Mouse (Mus musculus) limb, embryonic 12.5 days (tissue): Measurements from ENCODE around the gene Wrap53. TPM values are rescaled to one million over a fixed set of nuclear protein-coding genes. Genes with fewer than 3 reads are reported as not detected.
"Not testable (repeated sequence)": the region's sequence is repeated elsewhere in the genome, so short reads cannot be mapped to it uniquely, and the experiment has no call there.

ENCODE experiments used
- ATAC-seq: fragments of 200-750 bp; cut with Nextera tagmentation; 2 replicates; pipeline ENCODE4 v1.8.0; 2017; ENCODE audit warnings: low read depth, moderate TSS enrichment; ENCODE audit not compliant: insufficient number of reproducible peaks, insufficient read depth, low FRiP score, low TSS enrichment
- H3K27ac ChIP-seq: fragments of 300-500 bp; sonication (generic); 2 replicates; pipeline ENCODE4 v1.5.1; 2016; ENCODE audit warnings: mild to moderate bottlenecking, moderate library complexity
- H3K27me3 ChIP-seq: fragments of 300-500 bp; sonication (generic); 2 replicates; pipeline ENCODE4 v1.6.1; 2016; ENCODE audit warnings: mild to moderate bottlenecking, moderate library complexity
- H3K36me3 ChIP-seq: fragments of 300-500 bp; sonication (generic); 2 replicates; pipeline ENCODE4 v1.6.1; 2016; ENCODE audit warnings: mild to moderate bottlenecking, moderate library complexity
- H3K4me1 ChIP-seq: fragments of 300-500 bp; sonication (generic); replicated peaks from 2 replicates; pipeline ENCODE4 v1.6.1; 2016
- H3K4me2 ChIP-seq: fragments of 300-500 bp; sonication (generic); 2 replicates; pipeline ENCODE4 v1.6.1; 2016; ENCODE audit warnings: mild to moderate bottlenecking, moderate library complexity
- H3K4me3 ChIP-seq: fragments of 300-500 bp; sonication (generic); replicated peaks from 2 replicates; pipeline ENCODE4 v1.5.1; 2016; ENCODE audit warnings: mild to moderate bottlenecking
- H3K9ac ChIP-seq: fragments of 300-500 bp; sonication (generic); replicated peaks from 2 replicates; pipeline ENCODE4 v1.6.1; 2016; ENCODE audit warnings: mild to moderate bottlenecking, moderate library complexity
- H3K9me3 ChIP-seq: fragments of 300-500 bp; sonication (generic); 2 replicates; pipeline ENCODE4 v1.6.1; 2016; ENCODE audit warnings: mild to moderate bottlenecking, moderate library complexity
- WGBS: fragments of 180-500 bp; shearing (Covaris S2); methylation state at CpG from one replicate; pipeline ENCODE4 v1.1.7; 2016; 5-methylcytosine and 5-hydroxymethylcytosine counted together
- polyA plus RNA-seq: library from polyadenylated mRNA; unstranded; fragments of >200 nt; fragmentation: Nextera tagmentation; extraction: Ambion mirVana; gene quantifications from 2 replicates; pipeline ENCODE4 v1.2.1, GENCODE M21; 2016

The Wrap53 gene
- 35.8 and 39.0 TPM in 2 replicates for polyA plus RNA-seq

- WGBS = under 1% methylated on average over 13 of the region's 13 CpGs
- Histone ChIP-seq H3K27me3 (no peaks in the 10 kb centered on the region), H3K4me3 (peak within 1 kb of the TSS; percentile 84), H3K9ac (peak within 1 kb of the TSS; percentile 87), H3K9me3 (no peaks in the 10 kb centered on the region), H3K27ac (peak within 1 kb of the TSS; percentile 97), H3K4me2 (peak within 1 kb of the TSS; percentile 89), H3K4me1 (peaks cover 30% of the 10 kb centered on the region), H3K36me3 (peaks cover 35% of the 10 kb centered on the region)
- ATAC-seq = peak; percentile 52
These were observed at the start of gene Wrap53, which contains the start of gene Trp53 for GRCm38 (mm10) chr11:69580091-69580514. Gene Wrap53 (minus strand): TSS chr11:69580255. Gene Trp53 (plus strand): TSS chr11:69580359.

GRCm38 (mm10) chr11:69629802-69630201 is 49.7 kb upstream of the Wrap53 start:
- ATAC-seq = no peak
- Histone ChIP-seq H3K9me3 (no peaks in the 10 kb centered on the region), H3K4me1 (peaks cover 10% of the 10 kb centered on the region), H3K4me2 (no peak overlapping the region), H3K4me3 (no peak overlapping the region), H3K27ac (no peak overlapping the region), H3K36me3 (peaks cover 2% of the 10 kb centered on the region; the same call in 1 of the 2 replicates), H3K27me3 (no peaks in the 10 kb centered on the region), H3K9ac (no peak overlapping the region)
- 70% methylated on average over 1 of the region's 1 CpGs for WGBS

GRCm38 (mm10) chr11:69628286-69628685 is 48.2 kb upstream of the Wrap53 start:
- no peak overlapping the region for H3K27ac ChIP-seq
- no peaks in the 10 kb centered on the region for H3K27me3 ChIP-seq
- no peaks in the 10 kb centered on the region for H3K9me3 ChIP-seq
- 39% methylated on average over 6 of the region's 6 CpGs for WGBS
- H3K36me3 ChIP-seq = 0 out of 2 replicates have a peak, but pooled peaks cover 3% of the 10 kb centered on the region
- no peaks in the 10 kb centered on the region for H3K4me1 ChIP-seq
- H3K9ac ChIP-seq = no peak overlapping the region
- no peak for ATAC-seq
- no peak overlapping the region for H3K4me3 ChIP-seq
- H3K4me2 ChIP-seq = no peak overlapping the region

GRCm38 (mm10) chr11:69624339-69624738 is 44.3 kb upstream of the Wrap53 start:
- WGBS = 77% methylated on average over 2 of the region's 2 CpGs
- not testable (repeated sequence) for H3K4me2 ChIP-seq, H3K9me3 ChIP-seq, H3K4me3 ChIP-seq, ATAC-seq, H3K4me1 ChIP-seq, H3K27me3 ChIP-seq, H3K9ac ChIP-seq, H3K36me3 ChIP-seq, H3K27ac ChIP-seq

GRCm38 (mm10) chr11:69623006-69623405 is 43.0 kb upstream of the Wrap53 start:
- H3K4me3 ChIP-seq = peak overlapping the region; percentile 49; the same call in 1 of the 2 replicates
- H3K4me2 ChIP-seq = peak overlapping the region; percentile 81
- ATAC-seq = no peak
- peaks cover 10% of the 10 kb centered on the region for H3K4me1 ChIP-seq
- no peak overlapping the region for H3K9ac ChIP-seq
- H3K27ac ChIP-seq = no peak overlapping the region
- 60% methylated on average over 4 of the region's 4 CpGs for WGBS
- no peaks in the 10 kb centered on the region for H3K27me3 ChIP-seq
- H3K9me3 ChIP-seq = no peaks in the 10 kb centered on the region
- H3K36me3 ChIP-seq = 0 out of 2 replicates have a peak, but pooled peaks cover 3% of the 10 kb centered on the region

GRCm38 (mm10) chr11:69622406-69622805 is 42.4 kb upstream of the Wrap53 start:
- H3K4me3 ChIP-seq = peak overlapping the region; percentile 49
- H3K4me1 ChIP-seq = peaks cover 10% of the 10 kb centered on the region
- 0 out of 2 replicates have a peak, but pooled peaks cover 3% of the 10 kb centered on the region for H3K36me3 ChIP-seq
- H3K4me2 ChIP-seq = peak overlapping the region; percentile 81
- peak overlapping the region; percentile 82 for H3K9ac ChIP-seq
- H3K27me3 ChIP-seq = no peaks in the 10 kb centered on the region
- no peak for ATAC-seq
- H3K9me3 ChIP-seq = no peaks in the 10 kb centered on the region
- H3K27ac ChIP-seq = peak overlapping the region; percentile 32; the same call in 1 of the 2 replicates
- WGBS = 42% methylated on average over 6 of the region's 6 CpGs

GRCm38 (mm10) chr11:69621571-69622268 is 41.7 kb upstream of the Wrap53 start, which contains the start of gene Sat2:
Gene Sat2 (plus strand): TSS chr11:69622024.
- Histone ChIP-seq H3K4me3 (peak within 1 kb of the TSS; percentile 49), H3K36me3 (0 out of 2 replicates have a peak, but pooled peaks cover 3% of the 10 kb centered on the region), H3K27me3 (0 out of 2 replicates have a peak, but pooled peaks cover 5% of the 10 kb centered on the region), H3K9ac (peak within 1 kb of the TSS; percentile 82), H3K4me2 (peak within 1 kb of the TSS; percentile 81), H3K4me1 (peaks cover 10% of the 10 kb centered on the region), H3K9me3 (no peaks in the 10 kb centered on the region), H3K27ac (peak within 1 kb of the TSS; percentile 32)
- ATAC-seq = peak; percentile 80
- WGBS = 1% methylated on average over 20 of the region's 20 CpGs

- 86% methylated on average over 7 of the region's 7 CpGs for WGBS
- Histone ChIP-seq H3K27ac (no peak overlapping the region), H3K9me3 (no peaks in the 10 kb centered on the region), H3K4me2 (no peak overlapping the region), H3K9ac (no peak overlapping the region), H3K27me3 (0 out of 2 replicates have a peak, but pooled peaks cover 5% of the 10 kb centered on the region), H3K36me3 (0 out of 2 replicates have a peak, but pooled peaks cover 3% of the 10 kb centered on the region), H3K4me3 (no peak overlapping the region), H3K4me1 (peaks cover 10% of the 10 kb centered on the region)
- no peak for ATAC-seq
These were observed 40.5 kb upstream of the Wrap53 start for GRCm38 (mm10) chr11:69620394-69621081.

GRCm38 (mm10) chr11:69617805-69618204 is 37.8 kb upstream of the Wrap53 start, which contains the start of gene Shbg:
Gene Shbg (minus strand): TSS chr11:69617905.
- Histone ChIP-seq H3K4me2 (no peak within 1 kb of the TSS), H3K36me3 (no peaks in the 10 kb centered on the region), H3K4me3 (no peak within 1 kb of the TSS), H3K9ac (peak within 1 kb of the TSS; percentile 34; the same call in 1 of the 2 replicates), H3K27me3 (0 out of 2 replicates have a peak, but pooled peaks cover 5% of the 10 kb centered on the region), H3K4me1 (peaks cover 14% of the 10 kb centered on the region), H3K27ac (no peak within 1 kb of the TSS), H3K9me3 (no peaks in the 10 kb centered on the region)
- 64% methylated on average over 5 of the region's 5 CpGs for WGBS
- no peak for ATAC-seq

- no peak overlapping the region for H3K4me3 ChIP-seq
- peaks cover 8% of the 10 kb centered on the region; the same call in 1 of the 2 replicates for H3K4me1 ChIP-seq
- 0 out of 2 replicates have a peak, but pooled peaks cover 5% of the 10 kb centered on the region for H3K27me3 ChIP-seq
- ATAC-seq = no peak
- no peaks in the 10 kb centered on the region for H3K36me3 ChIP-seq
- H3K9ac ChIP-seq = peak overlapping the region; percentile 34; the same call in 1 of the 2 replicates
- WGBS = 52% methylated on average over 10 of the region's 10 CpGs
- H3K4me2 ChIP-seq = no peak overlapping the region
- no peak overlapping the region for H3K27ac ChIP-seq
- no peaks in the 10 kb centered on the region for H3K9me3 ChIP-seq
These were observed 36.7 kb upstream of the Wrap53 start for GRCm38 (mm10) chr11:69616781-69617180.

GRCm38 (mm10) chr11:69614257-69614588 is 34.2 kb upstream of the Wrap53 start:
- ATAC-seq, H3K9me3 ChIP-seq, H3K4me2 ChIP-seq, H3K4me1 ChIP-seq, H3K27ac ChIP-seq, H3K27me3 ChIP-seq, H3K4me3 ChIP-seq, H3K9ac ChIP-seq, H3K36me3 ChIP-seq: not testable (repeated sequence)
- WGBS = 53% methylated on average over 11 of the region's 11 CpGs
